Mouse (Mus musculus) forebrain, embryonic 11.5 days (tissue): ENCODE measurements at regions not wholly inside any gene's neighbourhood (a gene's known extent, or its start where the extent isn't known, plus 50 kb on each side); places are given as distances from the start of the nearest gene placed in this dataset.
A peak's percentile ranks its signal among the peaks of the same experiment; 100 is the strongest.

Experiments
- ATAC-seq: fragments of 200-750 bp; cut with Nextera tagmentation; replicated peaks from 2 replicates; pipeline ENCODE4 v1.8.0; 2017; ENCODE audit warnings: moderate TSS enrichment; ENCODE audit not compliant: low FRiP score
- DNase-seq: peaks from one replicate; pipeline ENCODE4 v3.0.0-alpha.2; 2017; ENCODE audit warnings: low spot score
- H3K27ac ChIP-seq: fragments of 300-500 bp; sonication (generic); 2 replicates; pipeline ENCODE4 v1.5.1; 2014; ENCODE audit warnings: low read depth, low read length
- H3K27me3 ChIP-seq: fragments of 300-500 bp; sonication (generic); 2 replicates; pipeline ENCODE4 v1.6.1; 2014; ENCODE audit warnings: mild to moderate bottlenecking, low read length, mixed read lengths; ENCODE audit not compliant: control insufficient read depth, insufficient read depth
- H3K36me3 ChIP-seq: fragments of 300-500 bp; sonication (generic); 2 replicates; pipeline ENCODE4 v1.6.1; 2014; ENCODE audit warnings: mild to moderate bottlenecking, low read length, moderate library complexity, mixed read lengths; ENCODE audit not compliant: control insufficient read depth, insufficient read depth
- H3K4me1 ChIP-seq: fragments of 300-500 bp; sonication (generic); replicated peaks from 2 replicates; pipeline ENCODE4 v1.6.1; 2014; ENCODE audit warnings: low read length, mixed read lengths; ENCODE audit not compliant: control insufficient read depth, insufficient read depth
- H3K4me2 ChIP-seq: fragments of 300-500 bp; sonication (generic); 2 replicates; pipeline ENCODE4 v1.6.1; 2014; ENCODE audit warnings: low read depth, mild to moderate bottlenecking, low read length, moderate library complexity, mixed read lengths; ENCODE audit not compliant: severe bottlenecking
- H3K4me3 ChIP-seq: fragments of 300-500 bp; sonication (generic); 2 replicates; pipeline ENCODE4 v1.5.1; 2014; ENCODE audit warnings: low read depth, low read length
- H3K9ac ChIP-seq: fragments of 300-500 bp; sonication (generic); 2 replicates; pipeline ENCODE4 v1.6.1; 2014; ENCODE audit warnings: low read length
- H3K9me3 ChIP-seq: fragments of 300-500 bp; sonication (generic); 2 replicates; pipeline ENCODE4 v1.6.1; 2016; ENCODE audit warnings: low read length, mixed read lengths; ENCODE audit not compliant: control insufficient read depth
- WGBS: fragments of 180-500 bp; shearing (Covaris S2); extraction: QIAGEN DNeasy Blood & Tissue Kit; methylation state at CpG from one replicate; pipeline ENCODE4 v1.1.7; 2014; 5-methylcytosine and 5-hydroxymethylcytosine counted together

DNA sequence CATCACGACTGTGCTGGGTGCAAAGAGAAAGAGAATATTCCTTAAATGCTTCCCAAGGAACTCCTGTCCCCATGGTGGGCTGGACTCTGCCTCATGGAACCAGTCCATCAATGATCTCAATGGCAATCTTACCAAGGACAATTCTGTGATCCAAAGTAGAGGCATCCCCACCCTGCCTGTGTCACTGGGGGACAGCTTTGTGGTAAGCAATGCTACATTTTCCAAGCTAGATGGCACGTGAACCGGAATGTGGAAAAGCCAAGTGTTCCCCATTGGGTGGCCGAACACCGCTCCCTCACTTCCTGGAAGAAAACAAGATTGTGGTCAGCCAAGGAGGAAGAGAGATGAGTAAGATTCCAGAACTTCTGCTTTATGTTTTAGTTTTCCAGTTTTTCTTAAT lies 164.7 kb upstream of the Tmtc1 start:
- Histone ChIP-seq H3K36me3 (no peaks in the 10 kb centered on the region), H3K27me3 (no peaks in the 10 kb centered on the region), H3K27ac (no peak overlapping the region), H3K4me1 (no peaks in the 10 kb centered on the region), H3K9me3 (no peaks in the 10 kb centered on the region), H3K9ac (no peak overlapping the region), H3K4me2 (no peak overlapping the region), H3K4me3 (no peak overlapping the region)
- 93% methylated on average over 5 of the region's 5 CpGs for WGBS
- ATAC-seq (no peak), DNase-seq (no peak)

DNA sequence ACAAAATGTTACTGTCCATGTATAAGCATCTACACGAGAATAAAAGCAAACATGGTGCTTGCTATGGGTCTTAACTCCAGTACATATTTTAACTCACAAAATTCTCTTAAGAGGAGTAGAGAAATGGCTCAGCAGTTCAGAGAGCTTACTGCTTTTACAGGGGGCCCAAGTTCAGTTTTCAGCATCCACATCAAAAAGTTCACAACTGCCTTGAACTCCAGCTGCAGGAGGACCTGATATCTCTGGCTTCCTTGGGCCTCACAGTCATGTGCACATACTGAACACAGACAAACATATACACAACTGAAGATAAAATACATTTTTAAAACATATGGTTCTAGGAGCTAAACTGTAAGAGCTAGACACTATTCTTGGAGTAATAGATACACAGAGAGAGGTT lies 161.0 kb upstream of the Tmtc1 start:
- H3K4me1 ChIP-seq, result no peaks in the 10 kb centered on the region
- H3K4me3 ChIP-seq, result no peak overlapping the region
- no peaks in the 10 kb centered on the region for H3K9me3 ChIP-seq
- no peak overlapping the region for H3K9ac ChIP-seq
- H3K27ac ChIP-seq, result no peak overlapping the region
- no peak for DNase-seq
- no peak overlapping the region for H3K4me2 ChIP-seq
- H3K27me3 ChIP-seq, result no peaks in the 10 kb centered on the region
- 93% methylated on average over 1 of the region's 1 CpGs for WGBS
- no peak for ATAC-seq
- no peaks in the 10 kb centered on the region for H3K36me3 ChIP-seq

- 0 out of 2 replicates have a peak, but pooled peaks have one; percentile 51 for ATAC-seq
- no peak overlapping the region for H3K9ac ChIP-seq
- H3K4me3 ChIP-seq, result no peak overlapping the region
- no peak for DNase-seq
- no peaks in the 10 kb centered on the region for H3K4me1 ChIP-seq
- H3K27me3 ChIP-seq, result no peaks in the 10 kb centered on the region
- WGBS, result 0% methylated on average over 1 of the region's 1 CpGs
- no peaks in the 10 kb centered on the region for H3K36me3 ChIP-seq
- no peak overlapping the region for H3K4me2 ChIP-seq
- H3K27ac ChIP-seq, result no peak overlapping the region
- H3K9me3 ChIP-seq, result no peaks in the 10 kb centered on the region
Observed at GRCm38 (mm10) chr6:148604790-148605189, 160.6 kb upstream of the Tmtc1 start.

DNA sequence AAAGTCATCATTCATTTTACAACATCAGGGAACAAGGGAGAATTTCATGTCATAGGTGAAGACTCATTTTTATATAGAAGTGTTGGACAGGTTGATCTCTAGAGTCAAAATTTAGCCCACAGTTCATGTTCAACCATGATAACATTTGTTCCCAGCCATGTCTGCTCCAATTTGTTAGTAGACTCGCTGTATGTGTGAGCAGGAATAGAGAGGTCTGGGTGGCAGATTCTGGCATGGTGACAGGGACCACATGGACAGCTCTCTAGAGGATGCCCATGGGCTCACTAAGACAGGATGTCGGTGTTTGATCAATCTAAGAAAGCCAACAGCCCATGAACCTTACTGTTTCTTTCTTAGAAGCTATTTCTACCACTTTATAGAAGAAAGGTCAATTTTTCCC lies 159.7 kb upstream of the Tmtc1 start:
- Histone ChIP-seq H3K9ac (no peak overlapping the region), H3K4me2 (no peak overlapping the region), H3K9me3 (no peaks in the 10 kb centered on the region), H3K4me1 (no peaks in the 10 kb centered on the region), H3K27me3 (no peaks in the 10 kb centered on the region), H3K27ac (no peak overlapping the region), H3K4me3 (no peak overlapping the region), H3K36me3 (no peaks in the 10 kb centered on the region)
- no peak for ATAC-seq
- 85% methylated on average over 2 of the region's 2 CpGs for WGBS
- no peak for DNase-seq

DNA sequence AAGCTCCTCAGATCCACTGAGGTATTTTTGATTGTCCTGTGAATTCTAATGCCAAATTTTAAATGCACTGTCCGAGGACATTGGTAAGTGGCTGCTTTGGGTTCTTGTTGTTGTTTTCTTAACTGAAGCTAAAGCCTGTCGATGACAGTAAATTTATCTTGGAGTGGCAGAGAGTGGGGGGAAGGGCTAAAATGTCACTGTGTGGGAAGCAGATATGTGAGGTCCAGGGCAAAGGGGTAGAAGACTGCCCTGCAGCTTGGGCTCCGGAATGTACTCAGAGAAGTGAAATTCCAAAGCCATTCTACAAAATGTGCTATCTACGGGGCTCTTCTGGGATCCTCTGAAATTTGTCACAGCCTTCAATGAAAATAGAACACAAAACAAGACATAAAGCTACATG lies 159.3 kb upstream of the Tmtc1 start:
- DNase-seq (no peak), ATAC-seq (no peak)
- no peaks in the 10 kb centered on the region for H3K27me3 ChIP-seq
- no peak overlapping the region for H3K4me2 ChIP-seq
- H3K9me3 ChIP-seq, result no peaks in the 10 kb centered on the region
- H3K4me3 ChIP-seq, result no peak overlapping the region
- H3K9ac ChIP-seq, result no peak overlapping the region
- H3K27ac ChIP-seq, result no peak overlapping the region
- H3K36me3 ChIP-seq, result no peaks in the 10 kb centered on the region
- 0 out of 2 replicates have a peak, but pooled peaks cover under 1% of the 10 kb centered on the region for H3K4me1 ChIP-seq
- WGBS, result 83% methylated on average over 4 of the region's 4 CpGs

- H3K4me3 ChIP-seq, result no peak overlapping the region
Observed at GRCm38 (mm10) chr6:148602894-148603293, 158.7 kb upstream of the Tmtc1 start.

GRCm38 (mm10) chr6:148600934-148601333 lies 156.7 kb upstream of the Tmtc1 start:
- Histone ChIP-seq H3K4me3 (no peak overlapping the region), H3K4me2 (no peak overlapping the region), H3K36me3 (no peaks in the 10 kb centered on the region), H3K4me1 (peaks cover 5% of the 10 kb centered on the region), H3K9me3 (no peaks in the 10 kb centered on the region), H3K27me3 (no peaks in the 10 kb centered on the region), H3K27ac (no peak overlapping the region), H3K9ac (no peak overlapping the region)
- DNase-seq (no peak), ATAC-seq (no peak)
- WGBS, result 57% methylated on average over 2 of the region's 2 CpGs

More at GRCm38 (mm10) chr6:148602894-148603293, 158.7 kb upstream of the Tmtc1 start:
- peaks cover 5% of the 10 kb centered on the region for H3K4me1 ChIP-seq
- 80% methylated on average over 2 of the region's 2 CpGs for WGBS
- no peaks in the 10 kb centered on the region for H3K36me3 ChIP-seq
- no peak overlapping the region for H3K4me2 ChIP-seq
- ATAC-seq, result no peak
- no peaks in the 10 kb centered on the region for H3K27me3 ChIP-seq
- no peaks in the 10 kb centered on the region for H3K9me3 ChIP-seq
- no peak overlapping the region for H3K9ac ChIP-seq
- no peak overlapping the region for H3K27ac ChIP-seq
- DNase-seq, result no peak

DNA sequence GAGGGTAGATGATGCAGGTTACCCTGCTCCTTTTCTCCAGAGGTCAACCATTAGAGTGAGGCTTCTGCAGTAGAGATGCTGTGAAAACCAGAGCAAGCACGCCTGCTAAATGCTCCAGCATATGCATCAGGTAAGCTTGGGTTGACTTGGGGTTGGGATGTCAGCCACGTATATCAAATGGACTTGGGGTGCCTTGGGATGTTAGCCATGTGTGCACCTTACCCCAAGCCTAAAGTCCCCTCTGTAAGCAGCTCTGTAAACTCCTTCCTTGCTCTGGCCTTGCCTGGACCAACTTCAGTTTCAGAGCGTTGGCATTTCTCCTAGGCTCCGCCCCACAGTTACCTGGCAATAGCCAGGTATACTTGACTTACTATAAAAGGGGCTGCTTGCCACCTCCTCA lies 155.3 kb upstream of the Tmtc1 start:
- no peak overlapping the region; the same call in 1 of the 2 replicates for H3K4me2 ChIP-seq
- H3K36me3 ChIP-seq, result no peaks in the 10 kb centered on the region
- ATAC-seq (peak; percentile 49), DNase-seq (no peak)
- H3K4me3 ChIP-seq, result no peak overlapping the region
- H3K9me3 ChIP-seq, result no peaks in the 10 kb centered on the region
- H3K4me1 ChIP-seq, result peaks cover 5% of the 10 kb centered on the region
- no peak overlapping the region for H3K9ac ChIP-seq
- H3K27me3 ChIP-seq, result no peaks in the 10 kb centered on the region
- WGBS, result 67% methylated on average over 4 of the region's 4 CpGs
- no peak overlapping the region for H3K27ac ChIP-seq

DNA sequence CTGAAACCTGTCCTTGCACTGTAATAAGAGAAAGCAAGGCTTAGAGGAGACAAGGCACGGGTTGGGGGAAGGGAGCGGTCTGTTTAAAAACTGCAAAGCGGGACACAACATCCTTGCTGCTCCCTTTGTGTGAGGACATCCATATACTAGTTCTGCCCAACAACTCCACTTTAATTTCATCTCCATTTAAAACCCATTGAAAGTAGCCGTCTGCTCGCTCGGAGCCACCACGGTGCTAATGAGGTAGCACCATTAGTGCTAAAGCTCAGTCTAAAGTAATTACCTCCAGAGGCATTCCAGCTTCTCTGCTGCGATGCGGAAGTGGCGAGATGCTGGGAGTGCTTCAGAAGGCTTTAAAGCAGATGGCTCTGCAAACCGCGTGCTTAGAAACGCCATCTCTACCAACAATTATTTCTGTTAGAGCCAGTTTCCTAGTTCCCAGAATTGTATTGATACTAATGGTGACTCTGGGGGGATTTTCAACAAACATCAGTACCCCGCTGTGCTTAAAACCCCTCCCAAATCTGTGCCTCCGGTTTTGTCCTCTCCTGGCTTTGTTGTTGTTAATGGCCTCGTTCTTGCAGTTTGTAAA lies 154.7 kb upstream of the Tmtc1 start:
- peaks cover 5% of the 10 kb centered on the region for H3K4me1 ChIP-seq
- peak overlapping the region; percentile 47 for H3K4me2 ChIP-seq
- ATAC-seq, result peak; percentile 90
- no peaks in the 10 kb centered on the region for H3K36me3 ChIP-seq
- peak; percentile 74 for DNase-seq
- H3K27me3 ChIP-seq, result no peaks in the 10 kb centered on the region
- peak overlapping the region; percentile 25 for H3K9ac ChIP-seq
- H3K27ac ChIP-seq, result 0 out of 2 replicates have a peak overlapping the region, but pooled peaks have one; percentile 0
- no peaks in the 10 kb centered on the region for H3K9me3 ChIP-seq
- H3K4me3 ChIP-seq, result peak overlapping the region; percentile 14
- WGBS, result 3% methylated on average over 16 of the region's 16 CpGs
